Mouse (Mus musculus): ENCODE results near the gene Acsf3. TPM values are rescaled to one million over a fixed set of nuclear protein-coding genes. Genes with fewer than 3 reads are reported as not detected.

The Acsf3 gene
- polyA plus RNA-seq, 1 experiment from 2014 or later, result 16.3 TPM

- Histone ChIP-seq H3K27me3 (ENCODE audit: control insufficient read depth, insufficient read depth, low read length) (no peaks in the 10 kb centered on the region), H3K9ac (replicated peaks; ENCODE audit: low read depth, low read length) (no peak overlapping the region), H3K27ac (ENCODE audit: low read depth, low read length) (0 out of 2 replicates have a peak overlapping the region, but pooled peaks have one; percentile 18), H3K4me1 (ENCODE audit: control insufficient read depth, insufficient read depth, low read length) (0 out of 2 replicates have a peak, but pooled peaks cover 3% of the 10 kb centered on the region), H3K9me3 (ENCODE audit: control insufficient read depth, low read length) (no peaks in the 10 kb centered on the region), H3K4me2 (ENCODE audit: low read depth, low read length) (no peak overlapping the region), H3K36me3 (ENCODE audit: control insufficient read depth, insufficient read depth, low read length) (no peaks in the 10 kb centered on the region), H3K4me3 (ENCODE audit: low read depth, low read length) (no peak overlapping the region)
- 48% methylated on average over 8 of the region's 8 CpGs for WGBS
- no peak for ATAC-seq (ENCODE audit: low read depth)
These were observed 8.6 kb upstream of the Acsf3 start for GRCm38 (mm10) chr8:122766647-122767200.

GRCm38 (mm10) chr8:122767229-122767628 is 8.1 kb upstream of the Acsf3 start:
- no peaks in the 10 kb centered on the region for H3K9me3 ChIP-seq (ENCODE audit: control insufficient read depth, low read length)
- 0 out of 2 replicates have a peak, but pooled peaks cover 3% of the 10 kb centered on the region for H3K4me1 ChIP-seq (ENCODE audit: control insufficient read depth, insufficient read depth, low read length)
- H3K4me2 ChIP-seq (ENCODE audit: low read depth, low read length), result no peak overlapping the region
- no peaks in the 10 kb centered on the region for H3K36me3 ChIP-seq (ENCODE audit: control insufficient read depth, insufficient read depth, low read length)
- no peak for ATAC-seq (ENCODE audit: low read depth)
- no peak overlapping the region for H3K4me3 ChIP-seq (ENCODE audit: low read depth, low read length)
- H3K27me3 ChIP-seq (ENCODE audit: control insufficient read depth, insufficient read depth, low read length), result no peaks in the 10 kb centered on the region
- no peak overlapping the region for H3K27ac ChIP-seq (ENCODE audit: low read depth, low read length)
- 33% methylated on average over 9 of the region's 9 CpGs for WGBS
- no peak overlapping the region for H3K9ac ChIP-seq (replicated peaks; ENCODE audit: low read depth, low read length)

- no peaks in the 10 kb centered on the region for H3K9me3 ChIP-seq (ENCODE audit: control insufficient read depth, low read length)
- H3K4me3 ChIP-seq (ENCODE audit: low read depth, low read length), result no peak overlapping the region
- H3K9ac ChIP-seq (replicated peaks; ENCODE audit: low read depth, low read length), result no peak overlapping the region
- 49% methylated on average over 24 of the region's 24 CpGs for WGBS
- H3K4me2 ChIP-seq (ENCODE audit: low read depth, low read length), result no peak overlapping the region
- no peak overlapping the region for H3K27ac ChIP-seq (ENCODE audit: low read depth, low read length)
- no peak; the same call in 1 of the 2 replicates for ATAC-seq (ENCODE audit: low read depth)
- H3K27me3 ChIP-seq (ENCODE audit: control insufficient read depth, insufficient read depth, low read length), result no peaks in the 10 kb centered on the region
- H3K36me3 ChIP-seq (ENCODE audit: control insufficient read depth, insufficient read depth, low read length), result no peaks in the 10 kb centered on the region
- 0 out of 2 replicates have a peak, but pooled peaks cover 3% of the 10 kb centered on the region for H3K4me1 ChIP-seq (ENCODE audit: control insufficient read depth, insufficient read depth, low read length)
These were observed 5.8 kb upstream of the Acsf3 start for GRCm38 (mm10) chr8:122769251-122770058.

GRCm38 (mm10) chr8:122772431-122773060 is 2.7 kb upstream of the Acsf3 start:
- Histone ChIP-seq H3K27ac (ENCODE audit: low read depth, low read length) (no peak overlapping the region), H3K36me3 (ENCODE audit: control insufficient read depth, insufficient read depth, low read length) (no peaks in the 10 kb centered on the region), H3K4me2 (ENCODE audit: low read depth, low read length) (no peak overlapping the region), H3K9ac (replicated peaks; ENCODE audit: low read depth, low read length) (no peak overlapping the region), H3K4me1 (ENCODE audit: control insufficient read depth, insufficient read depth, low read length) (0 out of 2 replicates have a peak, but pooled peaks cover 9% of the 10 kb centered on the region), H3K27me3 (ENCODE audit: control insufficient read depth, insufficient read depth, low read length) (no peaks in the 10 kb centered on the region; the same call in 1 of the 2 replicates), H3K4me3 (ENCODE audit: low read depth, low read length) (no peak overlapping the region), H3K9me3 (ENCODE audit: control insufficient read depth, low read length) (no peaks in the 10 kb centered on the region)
- WGBS, result 43% methylated on average over 10 of the region's 10 CpGs
- no peak for ATAC-seq (ENCODE audit: low read depth)

GRCm38 (mm10) chr8:122777701-122778100 is 2.4 kb downstream of the Acsf3 start:
- H3K4me3 ChIP-seq (ENCODE audit: low read depth, low read length), result no peak overlapping the region
- no peak overlapping the region for H3K27ac ChIP-seq (ENCODE audit: low read depth, low read length)
- H3K27me3 ChIP-seq (ENCODE audit: control insufficient read depth, insufficient read depth, low read length), result no peaks in the 10 kb centered on the region; the same call in 1 of the 2 replicates
- H3K4me1 ChIP-seq (ENCODE audit: control insufficient read depth, insufficient read depth, low read length), result 0 out of 2 replicates have a peak, but pooled peaks cover 9% of the 10 kb centered on the region
- WGBS, result 90% methylated on average over 6 of the region's 6 CpGs
- ATAC-seq (ENCODE audit: low read depth), result no peak
- no peaks in the 10 kb centered on the region for H3K9me3 ChIP-seq (ENCODE audit: control insufficient read depth, low read length)
- H3K36me3 ChIP-seq (ENCODE audit: control insufficient read depth, insufficient read depth, low read length), result peaks cover 8% of the 10 kb centered on the region; the same call in 1 of the 2 replicates
- H3K9ac ChIP-seq (replicated peaks; ENCODE audit: low read depth, low read length), result no peak overlapping the region
- H3K4me2 ChIP-seq (ENCODE audit: low read depth, low read length), result no peak overlapping the region

GRCm38 (mm10) chr8:122778703-122779239 is 3.5 kb downstream of the Acsf3 start:
- Histone ChIP-seq H3K4me1 (ENCODE audit: control insufficient read depth, insufficient read depth, low read length) (0 out of 2 replicates have a peak, but pooled peaks cover 9% of the 10 kb centered on the region), H3K27ac (ENCODE audit: low read depth, low read length) (no peak overlapping the region), H3K4me3 (ENCODE audit: low read depth, low read length) (no peak overlapping the region), H3K9me3 (ENCODE audit: control insufficient read depth, low read length) (no peaks in the 10 kb centered on the region), H3K4me2 (ENCODE audit: low read depth, low read length) (no peak overlapping the region), H3K27me3 (ENCODE audit: control insufficient read depth, insufficient read depth, low read length) (no peaks in the 10 kb centered on the region; the same call in 1 of the 2 replicates), H3K9ac (replicated peaks; ENCODE audit: low read depth, low read length) (no peak overlapping the region), H3K36me3 (ENCODE audit: control insufficient read depth, insufficient read depth, low read length) (peaks cover 11% of the 10 kb centered on the region)
- 82% methylated on average over 3 of the region's 3 CpGs for WGBS
- no peak for ATAC-seq (ENCODE audit: low read depth)

- Histone ChIP-seq H3K4me3 (ENCODE audit: low read depth, low read length) (no peak overlapping the region), H3K9me3 (ENCODE audit: control insufficient read depth, low read length) (no peaks in the 10 kb centered on the region), H3K4me1 (ENCODE audit: control insufficient read depth, insufficient read depth, low read length) (0 out of 2 replicates have a peak, but pooled peaks cover 9% of the 10 kb centered on the region), H3K9ac (replicated peaks; ENCODE audit: low read depth, low read length) (no peak overlapping the region), H3K27me3 (ENCODE audit: control insufficient read depth, insufficient read depth, low read length) (no peaks in the 10 kb centered on the region; the same call in 1 of the 2 replicates), H3K27ac (ENCODE audit: low read depth, low read length) (no peak overlapping the region), H3K4me2 (ENCODE audit: low read depth, low read length) (no peak overlapping the region), H3K36me3 (ENCODE audit: control insufficient read depth, insufficient read depth, low read length) (peaks cover 14% of the 10 kb centered on the region)
- ATAC-seq (ENCODE audit: low read depth), result no peak
- 83% methylated on average over 9 of the region's 9 CpGs for WGBS
These were observed 4.0 kb downstream of the Acsf3 start for GRCm38 (mm10) chr8:122779255-122779654.

GRCm38 (mm10) chr8:122784756-122785155 is 9.5 kb downstream of the Acsf3 start:
- Histone ChIP-seq H3K4me3 (ENCODE audit: low read depth, low read length) (no peak overlapping the region), H3K36me3 (ENCODE audit: control insufficient read depth, insufficient read depth, low read length) (peaks cover 18% of the 10 kb centered on the region), H3K27ac (ENCODE audit: low read depth, low read length) (no peak overlapping the region), H3K4me2 (ENCODE audit: low read depth, low read length) (no peak overlapping the region), H3K27me3 (ENCODE audit: control insufficient read depth, insufficient read depth, low read length) (no peaks in the 10 kb centered on the region), H3K9me3 (ENCODE audit: control insufficient read depth, low read length) (no peaks in the 10 kb centered on the region), H3K9ac (replicated peaks; ENCODE audit: low read depth, low read length) (no peak overlapping the region), H3K4me1 (ENCODE audit: control insufficient read depth, insufficient read depth, low read length) (no peaks in the 10 kb centered on the region)
- 90% methylated on average over 1 of the region's 1 CpGs for WGBS
- no peak for ATAC-seq (ENCODE audit: low read depth)
